Mouse (Mus musculus): Measurements from ENCODE around the gene Alpk3.
"Not testable (repeated sequence)": the region's sequence is repeated elsewhere in the genome, so short reads cannot be mapped to it uniquely, and the experiment has no call there.

Gene Alpk3

GRCm38 (mm10) chr7:81131864-81132263, 74.5 kb downstream of the Alpk3 start:
- no peak for DNase-seq (ENCODE audit: low spot score)

- no peak for DNase-seq (ENCODE audit: low spot score)
These were observed 75.5 kb downstream of the Alpk3 start for GRCm38 (mm10) chr7:81132851-81133279.

- DNase-seq (ENCODE audit: low spot score), result no peak
These were observed 76.0 kb downstream of the Alpk3 start for GRCm38 (mm10) chr7:81133416-81133815.

GRCm38 (mm10) chr7:81133941-81134340, 76.5 kb downstream of the Alpk3 start:
- DNase-seq (ENCODE audit: low spot score), result no peak

GRCm38 (mm10) chr7:81134614-81135067, 77.2 kb downstream of the Alpk3 start:
- DNase-seq (ENCODE audit: low spot score), result no peak

GRCm38 (mm10) chr7:81137292-81137691, 79.9 kb downstream of the Alpk3 start:
- DNase-seq (ENCODE audit: low spot score), result no peak

GRCm38 (mm10) chr7:81139100-81139499, 81.7 kb downstream of the Alpk3 start:
- no peak for DNase-seq (ENCODE audit: low spot score)

GRCm38 (mm10) chr7:81139671-81140404, 82.4 kb downstream of the Alpk3 start:
- DNase-seq (ENCODE audit: low spot score), result no peak

GRCm38 (mm10) chr7:81141541-81141940, 84.1 kb downstream of the Alpk3 start:
- no peak for DNase-seq (ENCODE audit: low spot score)

GRCm38 (mm10) chr7:81143056-81143455, 85.7 kb downstream of the Alpk3 start:
- DNase-seq (ENCODE audit: low spot score), result not testable (repeated sequence)

GRCm38 (mm10) chr7:81149759-81150158, 92.4 kb downstream of the Alpk3 start:
- DNase-seq (ENCODE audit: low spot score), result no peak

- DNase-seq (ENCODE audit: low spot score), result no peak
These were observed 93.8 kb downstream of the Alpk3 start for GRCm38 (mm10) chr7:81151216-81151615.

GRCm38 (mm10) chr7:81152306-81152705, 94.9 kb downstream of the Alpk3 start:
- DNase-seq (ENCODE audit: low spot score), result no peak

GRCm38 (mm10) chr7:81152826-81153225, 95.4 kb downstream of the Alpk3 start:
- DNase-seq (ENCODE audit: low spot score), result no peak

GRCm38 (mm10) chr7:81153327-81153726, 95.9 kb downstream of the Alpk3 start:
- no peak for DNase-seq (ENCODE audit: low spot score)

GRCm38 (mm10) chr7:81154244-81154643, 96.8 kb downstream of the Alpk3 start:
- not testable (repeated sequence) for DNase-seq (ENCODE audit: low spot score)

- no peak for DNase-seq (ENCODE audit: low spot score)
These were observed 97.6 kb downstream of the Alpk3 start for GRCm38 (mm10) chr7:81154960-81155359.

Data from ovary, postnatal 10 days (tissue).